Mouse (Mus musculus): ENCODE data around the gene Pif1. TPM values are rescaled to one million over a fixed set of nuclear protein-coding genes. Genes with fewer than 3 reads are reported as not detected.

Pif1 gene
- 8.9 and 10.2 TPM in 2 replicates for polyA plus RNA-seq (2015; fragmentation: Nextera tagmentation; extraction: Ambion mirVana)

DNA sequence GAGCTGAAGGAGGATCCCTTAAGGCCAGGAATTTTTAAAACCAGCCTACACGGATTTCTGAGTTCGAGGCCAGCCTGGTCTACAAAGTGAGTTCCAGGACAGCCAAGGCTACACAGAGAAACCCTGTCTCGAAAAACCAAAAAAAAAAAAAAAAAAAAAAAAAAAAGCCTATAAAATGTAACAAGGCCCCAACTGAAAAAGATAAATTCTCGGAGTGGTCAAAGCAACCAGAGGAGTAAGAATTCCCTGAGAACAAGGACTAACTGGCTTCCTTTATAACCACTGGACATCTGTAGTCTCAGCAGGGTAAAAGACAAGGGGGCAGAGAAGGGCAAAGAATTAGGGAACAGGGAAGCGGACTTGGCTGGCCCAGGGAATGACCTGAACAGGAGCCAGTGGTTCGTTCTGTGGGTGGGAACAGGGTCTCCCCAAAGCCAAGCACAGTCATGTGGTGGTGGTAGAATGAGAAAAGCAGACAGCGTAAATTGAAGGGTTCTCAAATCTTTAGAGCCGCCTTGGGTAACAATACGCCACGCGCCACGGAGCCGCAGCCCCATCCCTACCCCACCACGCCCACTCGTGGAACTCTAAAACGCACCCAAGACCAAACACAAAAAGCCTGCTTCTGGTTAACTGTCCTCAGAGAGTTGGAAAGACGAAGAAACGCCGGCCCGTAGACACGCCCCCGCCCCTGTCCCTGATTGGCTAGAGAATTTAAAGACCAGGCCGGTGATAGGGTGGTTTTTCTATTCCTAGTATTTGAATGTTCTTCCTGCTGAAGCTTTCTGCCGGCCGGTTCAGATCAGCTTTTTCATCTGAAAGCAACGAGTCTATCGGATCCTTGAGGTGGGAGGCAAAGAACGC lies at the start of gene Pif1:
TSS of gene Pif1 (plus strand) at position 755 of the 864 bp plus-strand sequence.
- peak; percentile 94 for ATAC-seq
- Histone ChIP-seq H3K27ac (ENCODE audit: low read length) (peak within 1 kb of the TSS; percentile 30; the same call in 1 of the 2 replicates), H3K4me2 (ENCODE audit: low read length) (peak within 1 kb of the TSS; percentile 95), H3K4me3 (replicated peaks; ENCODE audit: low read length) (peak within 1 kb of the TSS; percentile 58), H3K9me3 (ENCODE audit: control insufficient read depth, low read length) (no peaks in the 10 kb centered on the region), H3K27me3 (replicated peaks; ENCODE audit: control insufficient read depth, insufficient read depth, low read length) (no peaks in the 10 kb centered on the region), H3K36me3 (ENCODE audit: control insufficient read depth, insufficient read depth) (no peaks in the 10 kb centered on the region), H3K4me1 (replicated peaks; ENCODE audit: control insufficient read depth, insufficient read depth, low read length) (peaks cover 30% of the 10 kb centered on the region), H3K9ac (replicated peaks; ENCODE audit: low read depth, low read length) (peak within 1 kb of the TSS; percentile 56)
- 10% methylated on average over 28 of the region's 28 CpGs for WGBS

DNA sequence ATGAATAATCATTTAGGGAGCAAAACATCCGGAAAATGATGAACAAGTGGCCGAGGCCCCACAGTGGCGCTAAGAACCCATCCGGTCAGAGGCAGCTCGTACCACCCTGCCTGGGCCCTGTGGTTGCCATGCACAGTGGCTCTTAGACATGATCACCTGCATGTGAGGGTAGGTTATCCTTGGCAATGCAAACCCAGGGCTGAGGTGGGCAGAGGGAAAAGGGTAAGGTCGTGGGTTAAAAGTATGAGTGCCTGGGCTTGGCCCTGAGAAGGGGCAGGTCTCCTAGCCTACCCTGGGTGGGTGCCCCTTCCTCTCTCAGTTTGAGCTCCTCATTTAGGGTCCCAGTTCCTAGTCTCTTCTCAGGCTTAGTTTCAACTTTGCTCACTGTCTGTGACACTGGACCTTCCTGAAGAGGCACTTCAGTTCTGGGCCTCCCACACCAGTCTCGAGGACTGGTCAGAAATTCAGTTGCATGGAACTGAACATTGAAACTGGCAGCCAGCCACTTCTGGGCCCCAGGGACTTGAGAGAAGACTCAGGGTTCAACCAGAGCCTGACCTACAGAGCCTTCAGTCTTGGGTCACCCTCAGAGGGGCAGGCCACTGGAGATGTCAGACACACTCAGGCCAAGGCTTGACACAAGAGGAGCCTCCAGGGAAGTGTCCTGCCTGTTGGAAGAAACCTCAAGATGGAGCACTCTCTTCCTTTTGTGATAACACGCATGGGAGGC lies 48.9 kb upstream of the Pif1 start:
- Histone ChIP-seq H3K27me3 (replicated peaks; ENCODE audit: control insufficient read depth, insufficient read depth, low read length) (no peaks in the 10 kb centered on the region), H3K9me3 (ENCODE audit: control insufficient read depth, low read length) (no peaks in the 10 kb centered on the region), H3K27ac (ENCODE audit: low read length) (no peak overlapping the region), H3K4me3 (replicated peaks; ENCODE audit: low read length) (no peak overlapping the region), H3K9ac (replicated peaks; ENCODE audit: low read depth, low read length) (no peak overlapping the region), H3K4me1 (replicated peaks; ENCODE audit: control insufficient read depth, insufficient read depth, low read length) (no peaks in the 10 kb centered on the region), H3K4me2 (ENCODE audit: low read length) (no peak overlapping the region), H3K36me3 (ENCODE audit: control insufficient read depth, insufficient read depth) (no peaks in the 10 kb centered on the region)
- 85% methylated on average over 8 of the region's 8 CpGs for WGBS
- no peak for ATAC-seq

DNA sequence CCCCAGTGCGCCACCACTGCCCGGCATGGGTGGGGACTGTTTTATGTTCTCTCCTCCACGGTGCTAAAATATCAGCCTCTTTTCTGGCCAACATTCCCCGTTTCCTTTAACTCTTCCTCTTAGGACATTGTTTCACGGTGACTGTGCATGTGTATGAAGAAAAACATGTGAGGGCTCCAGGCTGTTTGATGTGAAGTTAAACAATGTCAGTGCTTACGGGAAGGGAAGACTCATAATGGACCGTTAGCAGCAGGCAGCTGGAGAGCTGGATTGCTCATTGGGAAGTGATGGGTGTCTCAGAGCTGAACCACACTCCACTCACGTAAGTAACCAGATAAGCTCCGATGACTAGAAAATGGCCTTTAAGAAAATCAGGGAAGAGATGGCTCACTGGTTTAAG lies 47.3 kb upstream of the Pif1 start:
- Histone ChIP-seq H3K27ac (ENCODE audit: low read length) (no peak overlapping the region), H3K4me3 (replicated peaks; ENCODE audit: low read length) (no peak overlapping the region), H3K9ac (replicated peaks; ENCODE audit: low read depth, low read length) (no peak overlapping the region), H3K9me3 (ENCODE audit: control insufficient read depth, low read length) (no peaks in the 10 kb centered on the region), H3K4me2 (ENCODE audit: low read length) (no peak overlapping the region), H3K4me1 (replicated peaks; ENCODE audit: control insufficient read depth, insufficient read depth, low read length) (no peaks in the 10 kb centered on the region), H3K27me3 (replicated peaks; ENCODE audit: control insufficient read depth, insufficient read depth, low read length) (no peaks in the 10 kb centered on the region), H3K36me3 (ENCODE audit: control insufficient read depth, insufficient read depth) (no peaks in the 10 kb centered on the region)
- ATAC-seq = no peak
- WGBS = 83% methylated on average over 9 of the region's 9 CpGs

DNA sequence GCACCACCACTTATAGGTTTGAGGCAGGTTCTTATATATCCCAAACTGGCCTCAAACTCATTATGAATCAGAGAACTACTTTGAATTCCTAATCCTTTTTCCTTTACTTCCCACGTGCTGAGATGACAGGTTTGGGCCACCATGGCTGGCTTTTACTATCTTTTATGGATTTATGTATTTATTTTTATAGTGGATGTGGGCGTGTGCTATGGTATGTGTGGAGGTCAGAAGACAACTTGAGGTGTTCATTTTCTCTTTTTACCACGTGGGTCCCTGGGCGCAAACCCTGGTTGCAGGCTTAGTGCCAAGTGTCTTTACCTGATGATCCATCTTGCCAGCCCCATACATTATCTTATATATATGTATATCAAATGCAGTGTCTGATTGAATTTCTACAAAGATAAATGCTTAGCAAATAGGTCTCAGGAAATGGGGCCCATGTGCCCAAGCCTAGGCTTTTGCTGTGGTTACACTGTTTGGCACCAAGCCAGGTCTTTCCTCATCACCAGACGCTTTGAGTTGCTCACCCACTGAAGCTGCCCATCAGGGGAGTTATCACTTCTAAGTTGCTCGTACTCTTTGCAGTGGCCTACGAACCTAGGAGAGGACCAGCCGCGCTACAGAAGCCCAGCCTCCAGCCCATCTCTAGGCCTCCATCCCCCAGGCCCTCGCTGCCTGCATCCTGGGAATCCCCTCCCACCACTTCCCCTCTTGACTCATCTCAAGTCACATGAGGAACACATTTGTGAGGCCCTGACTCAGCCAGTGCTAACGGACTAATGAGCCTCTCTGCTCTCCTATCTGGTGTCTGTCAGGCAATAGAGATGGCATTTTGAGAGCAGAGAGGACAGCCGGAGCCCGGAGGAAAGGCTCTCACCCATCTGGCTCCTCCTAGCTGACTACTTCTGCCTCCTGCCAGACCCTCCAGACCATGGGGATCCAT lies 45.6 kb upstream of the Pif1 start:
- no peaks in the 10 kb centered on the region for H3K4me1 ChIP-seq (replicated peaks; ENCODE audit: control insufficient read depth, insufficient read depth, low read length)
- H3K27ac ChIP-seq (ENCODE audit: low read length) = no peak overlapping the region
- ATAC-seq = no peak
- H3K9ac ChIP-seq (replicated peaks; ENCODE audit: low read depth, low read length) = no peak overlapping the region
- H3K4me3 ChIP-seq (replicated peaks; ENCODE audit: low read length) = no peak overlapping the region
- no peaks in the 10 kb centered on the region for H3K27me3 ChIP-seq (replicated peaks; ENCODE audit: control insufficient read depth, insufficient read depth, low read length)
- no peak overlapping the region for H3K4me2 ChIP-seq (ENCODE audit: low read length)
- no peaks in the 10 kb centered on the region for H3K36me3 ChIP-seq (ENCODE audit: control insufficient read depth, insufficient read depth)
- WGBS = 68% methylated on average over 13 of the region's 13 CpGs
- H3K9me3 ChIP-seq (ENCODE audit: control insufficient read depth, low read length) = no peaks in the 10 kb centered on the region

DNA sequence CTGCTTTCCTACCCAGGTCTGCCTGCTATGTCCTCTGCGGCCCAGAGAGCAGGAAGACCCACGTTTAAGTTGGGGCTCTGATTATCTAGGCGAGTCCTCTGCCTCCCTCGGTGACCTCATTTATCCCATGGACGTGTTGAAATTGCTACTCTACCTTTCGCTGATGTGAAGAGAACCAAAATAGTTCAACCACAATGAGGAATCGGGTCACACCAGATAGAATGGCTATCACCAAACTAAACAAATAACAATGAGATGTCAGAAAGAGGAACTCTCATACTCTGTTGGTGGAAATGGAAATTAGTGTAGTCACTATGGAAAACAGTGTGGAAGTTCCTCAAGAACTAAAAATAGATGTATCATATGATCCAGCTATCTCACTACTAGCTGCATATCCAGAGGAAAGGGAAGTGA lies 44.8 kb upstream of the Pif1 start:
- 86% methylated on average over 7 of the region's 7 CpGs for WGBS
- H3K36me3 ChIP-seq (ENCODE audit: control insufficient read depth, insufficient read depth) = no peaks in the 10 kb centered on the region
- H3K9me3 ChIP-seq (ENCODE audit: control insufficient read depth, low read length) = no peaks in the 10 kb centered on the region
- no peak overlapping the region for H3K27ac ChIP-seq (ENCODE audit: low read length)
- H3K27me3 ChIP-seq (replicated peaks; ENCODE audit: control insufficient read depth, insufficient read depth, low read length) = no peaks in the 10 kb centered on the region
- no peak overlapping the region for H3K9ac ChIP-seq (replicated peaks; ENCODE audit: low read depth, low read length)
- ATAC-seq = no peak
- no peaks in the 10 kb centered on the region for H3K4me1 ChIP-seq (replicated peaks; ENCODE audit: control insufficient read depth, insufficient read depth, low read length)
- H3K4me2 ChIP-seq (ENCODE audit: low read length) = no peak overlapping the region
- no peak overlapping the region for H3K4me3 ChIP-seq (replicated peaks; ENCODE audit: low read length)

DNA sequence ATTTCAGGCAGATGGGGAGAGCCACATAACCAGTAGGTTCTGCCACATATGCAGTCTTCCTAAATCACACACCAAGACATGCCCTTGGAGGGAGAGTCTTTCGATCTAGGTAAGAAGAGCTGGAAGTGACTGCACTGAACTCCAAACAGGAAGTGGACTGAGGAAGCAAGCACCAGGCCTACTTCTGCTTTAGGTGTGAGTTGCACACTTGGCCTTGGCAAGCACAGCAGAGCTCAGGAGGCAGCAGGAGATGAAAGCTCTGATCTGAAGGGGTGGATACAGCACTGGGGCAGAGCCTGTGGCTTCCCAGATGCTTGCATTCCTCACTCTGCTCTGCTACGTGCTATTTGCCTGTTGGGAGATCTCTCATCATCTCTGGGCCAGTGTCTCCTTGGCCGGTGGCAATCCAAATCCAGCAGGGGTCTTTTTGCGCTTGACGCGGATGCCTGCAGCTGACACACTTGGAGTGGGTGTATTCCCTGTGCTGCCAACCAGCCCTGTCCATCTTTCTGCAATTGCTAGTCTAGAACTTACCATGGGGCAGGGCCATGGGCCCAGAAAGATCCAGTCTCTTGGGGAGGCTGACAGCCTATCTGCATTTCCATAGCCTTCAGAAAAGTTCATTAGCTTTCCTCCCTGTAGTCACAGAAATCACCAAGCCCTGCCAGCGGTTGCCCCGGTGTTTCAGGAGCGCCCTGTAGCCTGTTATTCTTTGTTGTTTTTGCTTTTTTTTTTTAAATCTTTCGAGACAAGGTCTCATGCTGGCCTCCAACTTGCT lies 41.1 kb upstream of the Pif1 start:
- H3K27me3 ChIP-seq (replicated peaks; ENCODE audit: control insufficient read depth, insufficient read depth, low read length) = no peaks in the 10 kb centered on the region
- H3K27ac ChIP-seq (ENCODE audit: low read length) = no peak overlapping the region
- H3K9ac ChIP-seq (replicated peaks; ENCODE audit: low read depth, low read length) = no peak overlapping the region
- H3K36me3 ChIP-seq (ENCODE audit: control insufficient read depth, insufficient read depth) = no peaks in the 10 kb centered on the region
- H3K4me2 ChIP-seq (ENCODE audit: low read length) = no peak overlapping the region
- H3K4me3 ChIP-seq (replicated peaks; ENCODE audit: low read length) = no peak overlapping the region
- ATAC-seq = no peak
- H3K9me3 ChIP-seq (ENCODE audit: control insufficient read depth, low read length) = no peaks in the 10 kb centered on the region
- H3K4me1 ChIP-seq (replicated peaks; ENCODE audit: control insufficient read depth, insufficient read depth, low read length) = peaks cover 6% of the 10 kb centered on the region
- WGBS = 68% methylated on average over 10 of the region's 10 CpGs

DNA sequence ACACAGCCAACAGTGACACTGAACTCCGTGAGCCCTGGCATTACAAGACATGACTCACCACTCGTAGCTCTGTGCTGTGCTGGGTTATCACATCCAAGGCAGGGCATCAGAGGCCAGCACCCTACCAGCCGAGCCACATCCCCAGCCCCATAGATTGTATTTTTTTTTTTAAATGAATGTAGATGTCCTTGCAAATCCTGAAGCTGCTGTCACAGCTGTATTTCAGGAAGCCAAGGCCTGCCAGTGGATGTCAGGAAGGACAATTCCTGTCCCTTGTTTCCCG lies 40.6 kb upstream of the Pif1 start:
- Histone ChIP-seq H3K27me3 (replicated peaks; ENCODE audit: control insufficient read depth, insufficient read depth, low read length) (no peaks in the 10 kb centered on the region), H3K27ac (ENCODE audit: low read length) (no peak overlapping the region), H3K9me3 (ENCODE audit: control insufficient read depth, low read length) (no peaks in the 10 kb centered on the region), H3K4me1 (replicated peaks; ENCODE audit: control insufficient read depth, insufficient read depth, low read length) (peaks cover 6% of the 10 kb centered on the region), H3K36me3 (ENCODE audit: control insufficient read depth, insufficient read depth) (no peaks in the 10 kb centered on the region), H3K4me2 (ENCODE audit: low read length) (no peak overlapping the region), H3K4me3 (replicated peaks; ENCODE audit: low read length) (no peak overlapping the region), H3K9ac (replicated peaks; ENCODE audit: low read depth, low read length) (no peak overlapping the region)
- 55% methylated on average over 4 of the region's 4 CpGs for WGBS
- no peak for ATAC-seq

DNA sequence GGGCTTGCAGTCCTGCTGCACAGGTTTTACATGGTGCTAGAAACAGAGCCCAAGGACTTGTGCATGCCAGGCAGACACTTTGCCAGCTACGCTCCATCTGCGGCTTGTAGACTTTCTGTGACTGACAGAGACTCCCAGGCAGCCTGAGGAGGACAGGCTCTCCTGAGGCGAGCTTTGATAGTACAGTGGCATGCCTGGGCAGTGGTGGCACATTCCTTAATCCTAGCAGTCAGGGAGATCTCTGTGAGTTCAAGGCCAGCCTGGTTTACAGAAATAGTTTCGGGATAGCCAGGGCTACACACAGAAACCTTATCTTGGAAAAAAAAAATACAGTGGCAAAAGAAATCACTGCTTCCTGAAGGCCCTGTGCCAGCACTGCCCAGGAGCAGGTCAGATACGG lies 39.8 kb upstream of the Pif1 start:
- Histone ChIP-seq H3K27ac (ENCODE audit: low read length) (no peak overlapping the region), H3K4me1 (replicated peaks; ENCODE audit: control insufficient read depth, insufficient read depth, low read length) (peaks cover 6% of the 10 kb centered on the region), H3K9ac (replicated peaks; ENCODE audit: low read depth, low read length) (no peak overlapping the region), H3K4me2 (ENCODE audit: low read length) (no peak overlapping the region), H3K36me3 (ENCODE audit: control insufficient read depth, insufficient read depth) (no peaks in the 10 kb centered on the region), H3K27me3 (replicated peaks; ENCODE audit: control insufficient read depth, insufficient read depth, low read length) (no peaks in the 10 kb centered on the region), H3K9me3 (ENCODE audit: control insufficient read depth, low read length) (no peaks in the 10 kb centered on the region), H3K4me3 (replicated peaks; ENCODE audit: low read length) (no peak overlapping the region)
- no peak for ATAC-seq
- 72% methylated on average over 5 of the region's 5 CpGs for WGBS

Measured in forebrain, embryonic 16.5 days (tissue).